Mouse (Mus musculus): ENCODE data around the gene Dennd6a.

- TF ChIP-seq CTCF (IDR thresholded peaks at IDR 0.05; ENCODE audit: low read depth, low read length) (no peak), POLR2A (IDR thresholded peaks at IDR 0.05; ENCODE audit: insufficient read depth, low read length) (no peak), EP300 (IDR thresholded peaks at IDR 0.05; ENCODE audit: insufficient read depth, low read depth, low read length) (no peak)
These were observed 10.0 kb downstream of the Dennd6a start for GRCm38 (mm10) chr14:26583645-26584044.
